Mouse (Mus musculus) heart, postnatal 0 days (tissue): ENCODE results near the gene Fst.

Experiments used
- CTCF ChIP-seq: IDR thresholded peaks from 2 replicates; pipeline ENCODE4 v1.5.1; 2016; ENCODE audit warnings: antibody characterized with exemption, control low read depth, low read depth
- EP300 ChIP-seq: IDR thresholded peaks from 2 replicates; pipeline ENCODE4 v1.6.1; 2016; ENCODE audit warnings: antibody characterized with exemption, low read depth

DNA sequence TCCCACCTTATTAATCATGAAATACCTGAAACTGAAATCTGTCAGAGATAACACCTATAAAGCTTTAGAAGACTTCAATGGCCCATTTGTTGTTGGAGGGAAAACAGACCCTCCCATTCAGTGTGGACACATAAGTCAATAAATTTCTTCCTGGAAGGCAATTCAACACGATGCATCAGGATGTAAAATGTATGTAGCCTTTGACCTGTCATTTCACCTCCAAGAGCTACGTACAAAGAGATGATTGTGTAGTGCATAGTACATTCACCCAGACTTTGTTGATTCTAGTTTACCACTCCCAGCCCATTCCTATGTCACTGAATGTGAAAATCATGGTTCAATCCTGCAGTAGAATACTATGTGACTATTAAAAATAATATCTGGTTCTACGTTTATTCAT is 39.4 kb downstream of the Fst start:
- TF ChIP-seq EP300 (no peak), CTCF (no peak)
